Mouse (Mus musculus) mouse trophoblast stem cell (cell line): ENCODE data around the gene Tex46.

Source experiments
- in situ Hi-C, 2 experiments: fragments of 300-500 bp; cut with MseI, MboI; formaldehyde crosslinking; loops; 2 replicates in 1 of 2; 3 replicates in 1 of 2; pipeline ENCODE4 v1.15.1; 2025

Tex46 gene

DNA sequence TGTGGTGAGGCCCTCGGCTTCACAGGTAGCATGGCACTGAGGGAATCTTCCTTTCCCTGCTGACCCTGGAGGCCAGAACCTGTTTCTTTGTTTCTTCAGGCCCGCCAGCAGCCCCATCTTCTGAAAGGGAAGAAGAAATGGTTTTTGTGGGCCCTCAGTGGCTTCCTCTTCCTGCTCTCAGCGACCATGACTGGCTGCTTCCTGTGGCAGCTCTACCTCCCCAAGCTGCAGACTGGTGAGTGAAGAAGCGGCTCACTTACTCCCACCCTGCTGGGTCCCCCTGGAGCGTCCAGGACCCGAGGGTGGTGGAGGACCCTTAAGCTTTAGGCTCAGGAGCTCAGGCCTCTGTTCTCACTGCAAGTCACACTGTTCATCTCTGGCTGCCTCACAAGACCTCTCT is 16.4 kb downstream of the Tex46 start:
- in situ Hi-C loops = loop anchor here in 1 of 2 experiments (10.0 kb wide), 1 partner anchor 242 kb away; no protein-coding TSS in a partner anchor

DNA sequence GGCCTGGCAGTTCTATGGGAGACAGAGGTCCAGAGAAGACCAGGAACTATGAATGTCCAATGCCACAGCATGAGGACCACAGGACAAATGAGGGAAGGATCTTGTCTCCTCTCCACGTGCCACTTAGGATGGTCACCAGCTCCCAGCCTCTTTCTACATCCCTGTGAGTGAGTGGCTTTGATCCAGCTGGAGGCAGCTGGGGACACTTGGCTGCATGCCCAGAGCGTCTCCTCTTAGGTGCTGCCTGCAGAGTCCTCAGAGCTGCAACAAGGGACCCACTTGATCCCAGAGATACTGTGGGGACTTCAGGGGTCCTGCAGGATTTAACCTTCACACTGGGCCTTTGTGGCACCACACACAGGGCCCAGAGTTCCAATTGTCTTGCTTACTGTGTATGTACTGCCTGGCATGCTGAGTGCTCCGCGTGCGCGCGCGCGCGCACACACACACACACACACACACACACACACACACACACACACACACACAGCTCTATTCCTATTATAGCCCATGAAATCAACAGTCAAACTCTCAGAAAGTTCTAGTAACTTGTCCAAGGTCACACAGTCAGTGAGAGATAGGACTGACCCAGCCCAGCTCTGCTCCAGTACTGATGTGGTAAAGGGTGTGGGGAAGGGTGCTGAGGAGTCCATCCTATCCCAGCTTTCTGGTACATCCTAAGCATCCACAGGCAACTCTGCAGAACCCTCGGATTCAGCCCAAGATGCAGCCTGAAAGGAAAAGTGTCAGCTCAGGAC is 21.2 kb downstream of the Tex46 start:
- in situ Hi-C loops = no loop called here

DNA sequence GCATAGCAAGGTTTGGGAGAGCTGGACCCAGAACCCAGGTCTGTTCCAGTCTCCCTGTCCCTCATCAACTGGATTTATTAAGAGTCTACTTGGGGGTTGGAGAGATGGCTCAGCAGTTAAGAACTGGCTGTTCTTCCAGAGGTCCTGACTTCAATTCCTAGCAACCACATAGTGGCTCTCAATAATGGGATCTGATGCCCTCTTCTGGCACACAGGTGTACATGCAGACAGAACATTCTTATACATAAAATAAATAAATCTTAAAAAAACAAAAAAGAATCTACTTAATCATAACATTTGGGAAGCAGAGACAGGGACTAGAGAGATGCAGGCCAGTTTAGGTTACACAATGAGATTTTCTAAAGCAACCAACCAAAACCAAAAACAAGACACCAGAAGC is 25.8 kb downstream of the Tex46 start:
- in situ Hi-C loops = no loop called here

DNA sequence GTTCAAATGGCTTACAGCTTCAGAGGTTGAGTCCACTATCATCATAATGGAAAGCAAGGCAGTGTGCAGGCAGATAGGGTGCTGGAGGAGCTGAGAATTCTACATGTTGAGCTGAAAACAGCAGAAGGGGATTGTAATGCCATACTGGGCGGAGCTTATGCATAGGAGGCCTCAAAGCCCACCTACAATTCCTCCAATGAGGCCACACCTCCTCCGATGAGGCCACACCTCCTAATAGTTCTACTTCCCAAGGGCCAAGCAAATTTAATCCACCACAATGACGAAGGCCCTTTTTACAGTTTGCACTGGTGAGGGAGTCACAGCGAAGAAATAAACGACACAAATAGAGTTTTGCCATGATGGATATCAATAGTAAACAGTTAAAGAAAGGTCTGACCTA is 26.3 kb downstream of the Tex46 start:
- in situ Hi-C loops = no loop called here

DNA sequence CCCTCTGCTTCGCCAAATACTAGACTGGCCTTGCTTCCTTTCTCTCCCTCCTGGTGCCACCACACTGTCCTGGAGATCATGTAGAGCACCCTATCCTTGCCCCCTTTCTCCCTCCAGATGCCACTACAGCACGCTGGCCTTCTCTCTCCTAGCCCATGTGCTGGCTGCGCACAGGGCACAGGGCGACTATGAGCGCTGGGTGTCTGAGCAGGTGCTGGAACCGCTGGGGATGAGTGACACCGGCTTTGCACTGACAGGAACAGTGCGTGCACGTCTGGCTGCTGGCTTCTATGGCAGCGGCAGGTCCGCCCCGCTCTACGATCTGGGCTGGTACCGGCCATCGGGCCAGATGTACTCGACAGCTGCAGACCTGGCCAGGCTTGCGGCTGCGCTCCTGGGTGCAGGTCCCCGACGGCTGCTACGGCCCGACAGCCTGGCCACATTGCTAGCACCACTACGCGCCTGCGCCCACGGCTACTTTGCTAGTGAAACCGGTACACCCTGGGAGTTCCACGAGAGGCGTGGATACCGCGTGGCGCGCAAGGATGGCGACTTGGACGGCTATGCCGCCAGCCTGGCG is 26.8 kb downstream of the Tex46 start:
- in situ Hi-C loops = no loop called here

DNA sequence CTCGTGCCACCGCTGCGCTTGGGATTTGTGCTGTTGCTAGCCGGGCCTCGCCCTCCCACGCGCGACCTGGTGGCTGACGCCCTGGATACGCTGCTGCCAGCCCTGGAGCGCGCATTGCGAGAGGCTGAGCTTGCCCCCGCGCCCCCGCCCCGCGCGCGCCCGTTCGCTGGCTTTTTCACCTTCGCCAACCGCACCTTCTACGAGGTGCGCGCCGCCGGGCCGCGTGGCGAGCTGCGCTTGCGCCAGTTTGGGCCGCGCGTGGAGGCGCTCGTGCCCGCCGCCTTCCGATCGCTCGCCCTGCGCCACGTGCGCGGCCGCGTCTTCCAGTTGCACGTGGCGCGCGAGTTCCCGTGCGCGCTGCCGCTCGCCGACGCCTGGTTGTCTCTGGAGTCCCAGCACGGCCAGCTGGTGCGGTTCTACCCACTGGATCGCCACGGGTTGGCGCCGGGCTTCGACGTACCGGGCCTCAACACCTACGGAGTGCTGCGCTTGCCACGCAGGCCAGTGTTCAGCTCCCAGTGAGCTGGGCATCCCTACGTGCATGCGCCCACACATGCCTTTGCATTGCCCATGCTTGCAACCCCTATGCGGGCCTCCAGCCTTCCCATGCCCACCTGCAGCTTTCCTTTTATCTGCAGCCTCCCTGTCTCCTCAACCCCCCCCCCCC is 27.5 kb downstream of the Tex46 start:
- in situ Hi-C loops = no loop called here

DNA sequence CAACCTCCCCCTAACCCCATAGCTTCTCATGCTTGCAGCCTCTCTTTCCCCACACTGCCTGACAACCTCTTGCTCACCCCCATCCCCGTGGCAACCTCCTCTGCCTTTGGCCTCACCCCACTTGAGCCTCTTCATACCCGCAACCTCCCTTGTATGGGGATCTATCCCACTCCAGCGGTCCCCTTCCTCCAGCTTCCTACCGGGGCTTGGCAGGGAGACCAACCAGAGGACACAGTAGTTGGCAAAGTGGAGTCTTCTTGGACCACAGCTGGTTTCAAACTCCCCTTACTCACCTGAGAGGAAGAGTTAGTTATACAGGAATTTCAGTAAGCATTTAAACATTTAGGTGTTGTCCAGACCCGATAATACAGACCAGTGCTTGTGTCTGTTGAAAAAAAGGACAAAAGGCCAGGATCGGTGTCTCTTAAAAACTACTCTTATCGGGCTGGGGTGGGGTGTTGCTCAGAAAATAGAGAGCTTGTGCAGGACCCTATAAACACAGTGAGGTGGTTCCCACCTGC is 28.1 kb downstream of the Tex46 start:
- in situ Hi-C loops = no loop called here

DNA sequence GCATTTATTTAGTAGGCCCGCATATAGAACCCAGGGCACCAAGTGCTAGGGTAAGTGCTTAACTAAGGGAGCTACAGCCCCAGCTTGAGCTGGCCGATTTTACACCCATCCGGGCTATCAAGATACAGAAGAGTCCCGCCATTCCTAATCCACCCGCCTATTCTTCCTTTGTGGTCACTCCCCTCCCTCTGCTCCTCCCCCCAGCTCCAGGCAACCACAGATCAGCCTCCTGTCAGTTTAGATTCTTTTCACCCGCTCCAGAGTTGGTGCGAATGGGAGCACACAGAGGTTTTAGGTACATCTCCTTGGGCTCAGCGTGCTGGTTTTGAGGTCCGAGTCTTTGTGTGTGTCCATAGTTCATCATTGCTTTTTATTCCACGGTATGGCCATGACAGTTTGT is 28.7 kb downstream of the Tex46 start:
- in situ Hi-C loops = no loop called here

DNA sequence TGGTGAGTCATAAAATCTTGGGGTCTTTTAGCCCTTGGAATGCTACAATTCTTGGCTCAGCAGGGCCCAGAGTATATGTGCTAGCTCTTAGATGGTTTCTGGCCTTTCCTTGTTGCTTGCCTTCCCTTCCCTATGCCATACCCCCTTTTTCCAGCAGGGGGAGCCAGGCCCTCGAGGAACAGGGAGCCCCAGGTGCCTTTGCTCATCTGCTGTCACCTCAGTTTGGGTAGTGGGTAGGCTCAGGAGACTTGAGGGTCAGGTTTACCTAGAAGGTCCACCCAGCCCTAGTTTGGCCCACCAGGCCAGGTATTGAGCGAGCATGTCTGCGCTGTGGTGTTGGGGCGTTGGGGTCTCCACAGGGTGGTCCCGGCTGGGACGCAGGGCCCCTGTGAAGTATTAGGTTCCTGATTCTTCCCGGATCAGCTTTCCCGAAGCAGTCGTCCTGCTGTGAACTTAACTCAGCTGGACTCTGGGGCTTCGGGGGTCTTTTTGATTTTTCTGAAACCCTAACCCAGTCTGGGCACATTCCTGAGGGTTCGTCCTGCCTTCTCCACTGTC is 38.8 kb downstream of the Tex46 start:
- in situ Hi-C loops = no loop called here

DNA sequence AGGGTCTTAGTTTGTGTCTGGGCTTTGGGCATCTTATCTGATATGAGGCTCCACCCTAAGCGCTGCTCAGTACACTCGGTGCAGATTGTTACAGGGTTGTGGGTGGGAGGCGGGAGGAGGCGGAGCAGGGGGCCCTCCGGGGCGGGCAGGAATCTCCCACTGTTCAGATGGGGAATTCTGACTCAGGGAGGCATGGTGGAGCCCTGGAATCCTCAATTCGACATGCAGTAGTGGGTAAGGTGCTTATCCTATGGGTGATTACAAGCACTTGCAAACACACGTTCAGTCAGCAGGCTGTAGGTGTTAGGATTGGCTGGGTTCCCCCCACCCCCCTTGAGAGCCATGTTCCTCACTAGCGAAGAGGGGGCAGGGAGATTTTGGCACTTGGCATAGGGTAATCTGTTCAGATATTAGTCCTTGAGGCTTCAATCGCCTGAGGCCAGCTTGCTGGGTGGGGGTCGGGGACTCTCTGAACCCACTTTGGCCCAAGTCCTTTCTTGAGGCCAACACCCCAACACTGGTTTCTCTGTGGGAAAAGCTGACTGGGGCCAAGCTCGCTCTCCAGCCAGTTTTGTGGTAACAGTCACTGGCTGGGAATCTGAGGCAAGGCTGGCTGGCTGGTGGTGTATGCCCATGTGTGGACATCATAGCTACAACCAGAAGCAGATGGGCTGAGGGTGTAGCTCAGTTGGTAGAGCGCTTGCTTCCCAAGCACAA is 39.4 kb downstream of the Tex46 start:
- in situ Hi-C loops = no loop called here

DNA sequence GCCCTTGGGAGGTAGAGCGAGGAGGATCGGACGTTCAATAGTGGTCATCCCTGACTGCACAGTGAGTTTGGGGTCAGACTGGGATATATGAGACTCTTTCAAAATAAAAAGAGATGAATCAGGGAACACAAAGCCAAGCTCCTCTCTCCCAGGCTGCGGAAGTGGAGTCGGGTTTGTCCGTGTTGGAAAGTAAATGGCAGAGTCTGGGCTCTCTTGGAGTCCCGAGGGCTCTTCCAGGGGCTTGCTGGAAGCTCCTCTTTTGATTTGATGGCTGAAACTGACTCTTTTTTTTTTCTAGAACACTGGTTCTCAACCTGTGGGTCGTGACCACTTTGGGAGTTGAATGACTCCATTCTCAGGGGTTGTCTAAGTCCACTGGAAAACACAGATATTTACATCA is 40.0 kb downstream of the Tex46 start:
- in situ Hi-C loops = no loop called here

DNA sequence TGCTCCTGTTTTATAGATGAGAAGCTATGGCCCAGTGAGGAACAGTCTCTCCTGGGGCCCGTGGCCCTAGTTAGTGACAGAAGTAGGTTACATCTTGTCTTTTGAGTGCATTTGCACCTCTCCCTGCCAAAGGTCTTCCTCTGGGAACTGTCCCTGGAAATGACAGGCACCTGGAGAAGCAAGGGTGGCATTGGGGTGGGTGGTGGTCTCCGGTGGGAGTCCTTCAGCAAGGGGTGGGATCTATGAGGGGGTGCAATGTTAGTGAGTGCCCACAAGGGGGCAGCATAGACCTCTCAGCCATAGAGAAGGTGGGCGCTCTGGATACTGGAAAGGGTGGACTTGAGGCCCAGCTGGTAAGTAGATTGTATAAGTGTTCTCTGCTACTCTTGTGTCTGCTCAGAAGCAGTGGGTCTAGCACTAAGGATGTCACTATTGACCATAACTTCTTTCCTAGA is 41.1 kb downstream of the Tex46 start:
- in situ Hi-C loops = no loop called here

DNA sequence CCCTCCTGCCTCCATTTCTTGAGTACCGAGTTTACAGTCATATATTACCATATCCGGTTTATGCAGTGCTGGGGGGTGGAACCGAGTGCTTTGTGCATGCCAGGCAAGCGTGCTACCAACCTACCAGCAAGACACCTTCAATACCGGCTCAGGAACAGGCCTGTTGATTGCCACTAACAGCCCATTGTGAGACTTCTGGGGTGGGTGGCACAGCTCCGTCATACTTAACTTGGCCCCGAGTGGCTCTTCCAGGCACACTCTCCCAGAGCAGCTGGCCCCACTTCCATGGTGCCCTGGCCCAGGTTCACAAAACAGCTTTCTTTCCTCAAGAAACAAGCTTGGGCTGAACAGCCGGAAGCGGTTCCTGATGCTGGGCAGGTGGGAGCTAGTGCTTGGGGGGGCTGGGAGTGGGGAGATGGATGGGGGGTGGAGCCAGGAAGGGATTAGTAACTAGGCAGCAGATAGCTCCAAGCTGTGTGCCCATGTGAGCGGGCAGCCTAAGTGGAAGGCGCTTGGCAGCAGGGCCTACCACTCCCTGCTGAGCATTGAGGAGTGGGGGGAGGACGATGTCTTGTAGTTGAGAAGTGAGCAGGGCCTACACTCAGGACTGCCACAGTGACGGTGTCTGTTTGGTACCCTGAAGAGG is 41.8 kb downstream of the Tex46 start:
- in situ Hi-C loops = no loop called here

DNA sequence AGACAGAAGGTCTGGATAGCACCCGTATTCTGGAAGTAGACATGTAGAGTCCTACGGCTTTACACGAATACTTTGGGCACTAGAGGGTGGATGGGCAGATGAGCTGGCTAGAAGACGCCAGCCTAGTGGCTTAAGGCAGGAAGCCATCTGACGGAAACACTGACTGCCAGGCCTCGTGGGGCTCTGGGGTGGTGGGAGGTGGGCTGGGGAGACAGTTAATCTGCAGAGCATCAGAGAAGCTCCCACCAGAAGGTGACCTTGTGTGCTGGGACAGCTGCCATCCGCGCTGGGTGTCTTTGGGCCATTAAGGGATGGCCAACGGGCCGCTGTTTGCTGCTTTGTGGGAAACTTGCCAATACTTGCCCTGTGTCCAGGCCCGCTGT is 42.3 kb downstream of the Tex46 start:
- in situ Hi-C loops = no loop called here

DNA sequence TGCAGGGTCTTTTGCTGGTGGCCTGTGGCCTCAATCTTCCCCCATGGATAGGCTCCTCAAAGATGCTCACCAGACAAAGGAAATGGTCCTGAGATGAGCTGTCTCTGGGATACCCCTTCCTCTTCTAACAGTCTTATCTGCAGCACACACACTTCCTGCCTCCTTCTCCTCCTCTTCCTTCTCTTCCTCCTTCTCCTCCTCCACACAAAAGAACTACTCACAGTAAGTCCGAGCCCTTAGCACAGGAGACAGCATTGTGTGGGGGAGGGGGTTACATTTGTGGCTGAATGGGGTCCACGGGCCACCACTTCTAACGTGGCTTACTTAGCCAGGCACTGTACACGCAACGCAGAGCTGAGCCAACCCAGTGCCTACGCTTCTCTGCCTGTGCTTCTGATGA is 42.8 kb downstream of the Tex46 start:
- in situ Hi-C loops = no loop called here

DNA sequence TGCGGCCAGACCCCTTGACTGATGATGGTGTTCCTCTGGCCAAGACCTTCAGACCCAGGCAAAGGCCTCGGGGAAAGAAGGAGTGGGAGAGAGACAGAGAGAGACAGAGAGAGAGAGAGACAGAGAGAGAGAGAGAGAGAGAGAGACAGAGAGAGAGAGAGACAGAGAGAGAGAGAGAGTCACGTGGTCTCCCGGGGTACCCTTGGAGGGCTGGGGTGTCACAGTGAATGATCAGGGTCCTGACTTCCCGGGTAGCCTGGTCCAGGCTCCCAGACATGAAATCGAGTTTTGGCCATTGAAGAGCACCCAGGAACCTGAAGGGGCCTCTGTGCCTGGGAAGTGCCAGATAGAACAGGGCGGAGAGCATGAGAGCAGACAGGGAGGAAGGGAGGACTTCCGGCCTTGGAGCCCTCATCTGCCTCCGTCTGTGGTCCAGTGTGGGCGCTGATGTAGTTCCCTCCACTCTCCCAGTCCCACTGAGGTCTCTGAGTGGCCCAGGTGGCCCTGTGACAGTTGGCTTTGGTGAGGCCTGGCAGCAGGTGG is 43.5 kb downstream of the Tex46 start:
- in situ Hi-C loops = no loop called here

DNA sequence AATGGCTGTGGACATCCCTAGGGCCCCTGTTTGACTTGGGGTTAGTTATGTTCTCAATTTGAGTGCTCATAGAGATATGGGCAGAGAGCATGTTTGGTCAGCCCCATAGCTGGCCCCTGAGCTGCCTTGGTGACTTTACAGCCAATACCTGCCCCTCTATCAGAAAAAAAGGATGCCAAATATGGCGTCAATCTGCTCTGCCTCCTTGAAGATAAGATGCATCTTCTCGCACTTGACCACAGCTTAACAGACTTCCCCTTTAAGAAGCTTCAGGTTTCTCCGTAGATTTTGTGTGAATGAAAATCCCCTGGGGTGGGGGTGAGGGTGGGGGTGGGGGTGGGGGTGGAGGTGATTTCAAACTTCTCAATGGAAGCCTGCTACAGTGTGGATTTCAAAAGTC is 47.7 kb downstream of the Tex46 start:
- in situ Hi-C loops = no loop called here
